In the genomic region with DNA sequence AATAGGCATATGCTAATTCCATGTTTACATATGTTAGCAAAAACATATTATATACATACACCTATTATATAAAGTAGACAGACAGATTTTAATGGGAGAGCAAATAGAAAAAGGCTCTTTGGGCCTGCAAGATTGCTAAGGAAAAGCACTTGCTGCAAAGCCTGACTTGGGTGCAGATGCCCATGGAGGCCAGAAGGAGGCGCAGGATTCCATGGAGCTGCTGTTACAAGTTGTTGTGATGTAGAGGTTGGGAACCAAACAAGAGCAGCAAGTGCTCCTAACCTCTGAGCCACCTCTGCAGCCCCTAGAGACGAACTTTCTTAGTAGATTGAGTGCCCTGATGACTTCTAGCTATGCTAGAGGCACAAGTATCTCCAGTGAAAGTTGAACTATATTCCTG, we compare ENCODE assay signal across 9 mouse cellular contexts. TPM values are rescaled to one million over a fixed set of nuclear protein-coding genes. Genes with fewer than 3 reads are reported as not detected.
DNase-seq lines count a peak whose midpoint lies in the region; ATAC-seq and TF ChIP-seq lines count a peak whose summit lies in the region.
"Had no signal": no experiment of that assay in that cellular context is flagged by ENCODE, and none has a peak within 500 bp of the region (broad histone marks: within the 10 kb centered on the region; RNA-seq: fewer than 3 reads in every experiment).

No protein-coding gene starts in this region.

- H3K9me3 ChIP-seq in hindbrain, postnatal 0 days (ENCODE audit: low read length) = no peaks in the 10 kb centered on the region
- no peaks in the 10 kb centered on the region for H3K9me3 ChIP-seq in hindbrain, embryonic 14.5 days (ENCODE audit: control insufficient read depth, low read length)
- H3K9me3 ChIP-seq in CH12.LX (replicated peaks; ENCODE audit: low read length) = no peaks in the 10 kb centered on the region

- ATAC-seq in hindbrain, postnatal 0 days = no peak
- ATAC-seq in hindbrain, embryonic 14.5 days (ENCODE audit: low FRiP score) = no peak
- ATAC-seq: forebrain, embryonic 14.5 days had no signal

- DNase-seq in hindbrain, postnatal 0 days (ENCODE audit: low spot score) = peak; percentile 42
- no peak for DNase-seq in hindbrain, embryonic 14.5 days (ENCODE audit: low spot score)
- peak; percentile 64 for DNase-seq in 3T3-L1 (ENCODE audit: low read depth, low spot score)
- DNase-seq in CH12.LX (ENCODE audit: extremely low read depth) = peak; percentile 37
- DNase-seq in urinary bladder, postnatal 36 days (ENCODE audit: low spot score in 2 of 2) = no peak
- DNase-seq in right cerebral cortex, postnatal 14 days = no peak

- H3K4me3 ChIP-seq in hindbrain, postnatal 0 days (ENCODE audit: low read length) = no peak overlapping the region
- no peak overlapping the region for H3K4me3 ChIP-seq in hindbrain, embryonic 14.5 days (replicated peaks; ENCODE audit: low read length)
- H3K4me3 ChIP-seq in CH12.LX (replicated peaks in 1 of 3; ENCODE audit: low read depth in 2 of 3, low read length in 2 of 3, poor library complexity in 1 of 3) = no peak overlapping the region
- H3K4me3 ChIP-seq in embryonic fibroblast, embryonic 13.5 days (ENCODE audit: insufficient read depth, low read length) = no peak overlapping the region

- H3K4me2 ChIP-seq in hindbrain, postnatal 0 days (ENCODE audit: low read depth, low read length) = no peak overlapping the region
- H3K4me2 ChIP-seq in hindbrain, embryonic 14.5 days (replicated peaks) = no peak overlapping the region
- H3K4me2 ChIP-seq in CH12.LX (ENCODE audit: insufficient read depth, low read depth, poor library complexity, severe bottlenecking) = no peak overlapping the region

- dilution Hi-C loops in CH12.LX (cut with MboI; ENCODE audit: extremely low pct_ligation_motif_present, extremely low pct_unique_long_range_greater_than_20kb, low sequenced_read_pairs) = no loop called here

- no peaks in the 10 kb centered on the region for H3K4me1 ChIP-seq in hindbrain, postnatal 0 days (ENCODE audit: insufficient read depth, low read length)
- H3K4me1 ChIP-seq in hindbrain, embryonic 14.5 days (replicated peaks; ENCODE audit: control insufficient read depth, insufficient read depth, low read length) = no peaks in the 10 kb centered on the region
- peaks cover 0 to 3% of the 10 kb centered on the region in 2 experiments; a peak in 1 of 4 replicates for H3K4me1 ChIP-seq in CH12.LX (ENCODE audit: control insufficient read depth in 1 of 2, insufficient read depth in 2 of 2)
- H3K4me1 ChIP-seq in embryonic fibroblast, embryonic 13.5 days (ENCODE audit: control insufficient read depth, insufficient read depth, low read length) = no peaks in the 10 kb centered on the region

- TF ChIP-seq POLR2A in CH12.LX (IDR thresholded peaks at IDR 0.05; ENCODE audit: low read depth, low read length) = no peak
- no peak for TF ChIP-seq POLR2A in embryonic fibroblast, embryonic 13.5 days (IDR thresholded peaks at IDR 0.05; ENCODE audit: low read depth, low read length)

- H3K9ac ChIP-seq in hindbrain, postnatal 0 days (replicated peaks; ENCODE audit: low read length) = no peak overlapping the region
- H3K9ac ChIP-seq in hindbrain, embryonic 14.5 days = no peak overlapping the region
- no peak overlapping the region for H3K9ac ChIP-seq in CH12.LX (ENCODE audit: insufficient read depth, low read depth)

- no peaks in the 10 kb centered on the region for H3K79me2 ChIP-seq in CH12.LX (replicated peaks; ENCODE audit: control insufficient read depth, extremely low read depth, insufficient read depth, poor library complexity, severe bottlenecking)

- TF ChIP-seq EP300 in CH12.LX (IDR thresholded peaks at IDR 0.05; ENCODE audit: low read length) = no peak

- no peaks in the 10 kb centered on the region for H3K36me3 ChIP-seq in hindbrain, postnatal 0 days (ENCODE audit: insufficient read depth, low read length)
- peaks cover 8% of the 10 kb centered on the region; the same call in 1 of the 2 replicates for H3K36me3 ChIP-seq in hindbrain, embryonic 14.5 days (replicated peaks; ENCODE audit: control insufficient read depth, insufficient read depth)
- peaks cover 3 to 23% of the 10 kb centered on the region in 2 experiments for H3K36me3 ChIP-seq in CH12.LX (replicated peaks in 1 of 2; ENCODE audit: control insufficient read depth in 1 of 2, insufficient read depth in 1 of 2, low read length in 1 of 2)

- H3K27me3 ChIP-seq in hindbrain, postnatal 0 days (ENCODE audit: insufficient read depth, low read length) = no peaks in the 10 kb centered on the region
- no peaks in the 10 kb centered on the region for H3K27me3 ChIP-seq in hindbrain, embryonic 14.5 days (ENCODE audit: control insufficient read depth, insufficient read depth, low read length)
- H3K27me3 ChIP-seq in CH12.LX (replicated peaks) = no peaks in the 10 kb centered on the region

- TF ChIP-seq CTCF in hindbrain, postnatal 0 days (IDR thresholded peaks at IDR 0.05; ENCODE audit: low read depth) = peak; percentile 63
- TF ChIP-seq CTCF in CH12.LX (conservative IDR thresholded peaks at IDR 0.05 in 1 of 2, IDR thresholded peaks at IDR 0.05 in 1 of 2; ENCODE audit: low read depth in 2 of 2, low read length in 2 of 2) = peak; percentile 38 to 75; a peak in 3 of 4 replicates
- TF ChIP-seq CTCF in embryonic fibroblast, embryonic 13.5 days (IDR thresholded peaks at IDR 0.05; ENCODE audit: borderline replicate concordance, insufficient read depth, low read length) = peak; percentile 19; the same call in 1 of the 2 replicates

- in situ Hi-C loops in CH12.LX (cut with MboI; ENCODE audit: low pct_ligation_motif_present, low pct_unique_long_range_greater_than_20kb, low sequenced_read_pairs) = no loop called here

- H3K27ac ChIP-seq in hindbrain, postnatal 0 days = no peak overlapping the region
- H3K27ac ChIP-seq in hindbrain, embryonic 14.5 days = no peak overlapping the region
- H3K27ac ChIP-seq in CH12.LX (ENCODE audit: insufficient read depth, low read depth) = no peak overlapping the region
- H3K27ac ChIP-seq in embryonic fibroblast, embryonic 13.5 days (ENCODE audit: insufficient read depth, low read length) = no peak overlapping the region

- WGBS in hindbrain, postnatal 0 days = 7% methylated on average over 2 of the region's 2 CpGs
- WGBS in hindbrain, embryonic 14.5 days = 16% methylated on average over 2 of the region's 2 CpGs

- peak; percentile 57 for TF ChIP-seq RAD21 in CH12.LX (IDR thresholded peaks at IDR 0.05; ENCODE audit: low read depth, low read length)

TF ChIP-seq in CH12.LX, 34 proteins besides CTCF, POLR2A, EP300 and RAD21 (continues in another document):
- no peak for TF ChIP-seq KAT2A (IDR thresholded peaks at IDR 0.05; ENCODE audit: insufficient replicate concordance, low read length)
- no peak for TF ChIP-seq ELF1 (IDR thresholded peaks at IDR 0.05; ENCODE audit: low read depth, low read length)
- no peak for TF ChIP-seq MAFK (IDR thresholded peaks at IDR 0.05; ENCODE audit: insufficient replicate concordance, low read length)
- no peak for TF ChIP-seq E2F4 (IDR thresholded peaks at IDR 0.05; ENCODE audit: insufficient replicate concordance, low read depth, low read length)

RNA-seq across cellular contexts. Expression of gene Pts, which starts 9.7 kb away (rescaled TPM):
- 65.7 and 86.8 TPM in 2 replicates for total RNA-seq in hindbrain, postnatal 0 days (2014; rRNA removed)
- polyA plus RNA-seq in hindbrain, postnatal 0 days (2015; fragmentation: Nextera tagmentation; extraction: Ambion mirVana) = 114 and 115 TPM in 2 replicates
- polyA plus RNA-seq in hindbrain, embryonic 14.5 days (2014; fragmentation: Nextera tagmentation; extraction: Ambion mirVana) = 96.7 and 120 TPM in 2 replicates
- total RNA-seq in CH12.LX (2012; rRNA removed) (35.3 and 37.9 TPM in 2 replicates), CH12.LX (2014; rRNA removed) (89.4 and 91.8 TPM in 2 replicates)
- 35.4 and 37.7 TPM in 2 replicates for polyA plus RNA-seq in CH12.LX (2012; ENCODE audit: insufficient read length, low read depth)
- 21.4 and 28.7 TPM in 2 replicates for polyA plus RNA-seq in embryonic fibroblast, embryonic 13.5 days (2011; ENCODE audit: insufficient read length, low read depth, missing spikeins)

RNA-seq across cellular contexts. Expression of gene Plet1, which starts 24.5 kb away (rescaled TPM):
- 0.37 TPM in 1 of 2 replicates, not detected in the other for total RNA-seq in hindbrain, postnatal 0 days (2014; rRNA removed)
- polyA plus RNA-seq in hindbrain, postnatal 0 days (2015; fragmentation: Nextera tagmentation; extraction: Ambion mirVana) = 0.86 and 1.0 TPM in 2 replicates
- 0.24 and 0.43 TPM in 2 replicates for polyA plus RNA-seq in hindbrain, embryonic 14.5 days (2014; fragmentation: Nextera tagmentation; extraction: Ambion mirVana)
- total RNA-seq in CH12.LX (2012; rRNA removed) = 0.08 TPM in 1 of 2 replicates, not detected in the other
- total RNA-seq in CH12.LX (2014; rRNA removed) = not detected in 2 replicates
- polyA plus RNA-seq in CH12.LX (2012; ENCODE audit: insufficient read length, low read depth) = 0.19 TPM in 1 of 2 replicates, not detected in the other
- polyA plus RNA-seq in embryonic fibroblast, embryonic 13.5 days (2011; ENCODE audit: insufficient read length, low read depth, missing spikeins) = not detected in 2 replicates
- total RNA-seq: megakaryocyte, adult 5-6 weeks had no signal

RNA-seq across cellular contexts. Expression of gene Il18, which starts 35.8 kb away (rescaled TPM):
- total RNA-seq in hindbrain, postnatal 0 days (2014; rRNA removed) = 17.2 and 21.7 TPM in 2 replicates
- 38.0 and 39.5 TPM in 2 replicates for polyA plus RNA-seq in hindbrain, postnatal 0 days (2015; fragmentation: Nextera tagmentation; extraction: Ambion mirVana)
- polyA plus RNA-seq in hindbrain, embryonic 14.5 days (2014; fragmentation: Nextera tagmentation; extraction: Ambion mirVana) = 18.6 and 19.2 TPM in 2 replicates
- 0.59 and 0.63 TPM in 2 replicates for total RNA-seq in CH12.LX (2012; rRNA removed)
- total RNA-seq in CH12.LX (2014; rRNA removed) = 0.70 and 0.98 TPM in 2 replicates
- polyA plus RNA-seq in CH12.LX (2012; ENCODE audit: insufficient read length, low read depth) = 0.56 TPM in 1 of 2 replicates, not detected in the other
- polyA plus RNA-seq in embryonic fibroblast, embryonic 13.5 days (2011; ENCODE audit: insufficient read length, low read depth, missing spikeins) = 3.3 and 4.4 TPM in 2 replicates

RNA-seq across cellular contexts. Expression of gene Bco2, which starts 36.2 kb away (rescaled TPM):
- total RNA-seq in hindbrain, postnatal 0 days (2014; rRNA removed) = 0.21 and 0.72 TPM in 2 replicates
- 0.48 and 0.64 TPM in 2 replicates for polyA plus RNA-seq in hindbrain, postnatal 0 days (2015; fragmentation: Nextera tagmentation; extraction: Ambion mirVana)
- 0.25 and 0.35 TPM in 2 replicates for polyA plus RNA-seq in hindbrain, embryonic 14.5 days (2014; fragmentation: Nextera tagmentation; extraction: Ambion mirVana)
- total RNA-seq in CH12.LX (2012; rRNA removed) = 1.2 and 1.3 TPM in 2 replicates
- total RNA-seq in CH12.LX (2014; rRNA removed) = 0.68 and 0.73 TPM in 2 replicates
- 0.53 and 0.93 TPM in 2 replicates for polyA plus RNA-seq in CH12.LX (2012; ENCODE audit: insufficient read length, low read depth)
- not detected in 2 replicates for polyA plus RNA-seq in embryonic fibroblast, embryonic 13.5 days (2011; ENCODE audit: insufficient read length, low read depth, missing spikeins)

RNA-seq across cellular contexts. Expression of gene Tex12, which starts 42.3 kb away (rescaled TPM):
- not detected in 2 replicates for total RNA-seq in hindbrain, postnatal 0 days (2014; rRNA removed)
- polyA plus RNA-seq in hindbrain, postnatal 0 days (2015; fragmentation: Nextera tagmentation; extraction: Ambion mirVana) = 0.21 and 0.34 TPM in 2 replicates
- polyA plus RNA-seq in hindbrain, embryonic 14.5 days (2014; fragmentation: Nextera tagmentation; extraction: Ambion mirVana) = 0.48 TPM in 1 of 2 replicates, not detected in the other
- not detected in 2 replicates for total RNA-seq in CH12.LX (2012; rRNA removed)
- not detected in 2 replicates for total RNA-seq in CH12.LX (2014; rRNA removed)
- polyA plus RNA-seq in CH12.LX (2012; ENCODE audit: insufficient read length, low read depth) = not detected in 2 replicates
- not detected in 2 replicates for polyA plus RNA-seq in embryonic fibroblast, embryonic 13.5 days (2011; ENCODE audit: insufficient read length, low read depth, missing spikeins)
- total RNA-seq: megakaryocyte, adult 5-6 weeks had no signal
- polyA plus RNA-seq: forebrain, embryonic 14.5 days had no signal

Comparison
In these comparisons a context has a peak if more than half of its experiments do, and no peak if none do; other contexts are left out.
1. DNase-seq: peak in hindbrain, postnatal 0 days (single experiment), 3T3-L1 (single experiment) and CH12.LX (single experiment); none in hindbrain, embryonic 14.5 days (single experiment), urinary bladder, postnatal 36 days (0 of 2) and right cerebral cortex, postnatal 14 days (single experiment).
2. Peak in every context shown above with its lines, with median percentiles within 50 percentile points of each other: CTCF ChIP-seq.